Mouse (Mus musculus): ENCODE measurements around the gene Hamp.

Hamp gene

DNA sequence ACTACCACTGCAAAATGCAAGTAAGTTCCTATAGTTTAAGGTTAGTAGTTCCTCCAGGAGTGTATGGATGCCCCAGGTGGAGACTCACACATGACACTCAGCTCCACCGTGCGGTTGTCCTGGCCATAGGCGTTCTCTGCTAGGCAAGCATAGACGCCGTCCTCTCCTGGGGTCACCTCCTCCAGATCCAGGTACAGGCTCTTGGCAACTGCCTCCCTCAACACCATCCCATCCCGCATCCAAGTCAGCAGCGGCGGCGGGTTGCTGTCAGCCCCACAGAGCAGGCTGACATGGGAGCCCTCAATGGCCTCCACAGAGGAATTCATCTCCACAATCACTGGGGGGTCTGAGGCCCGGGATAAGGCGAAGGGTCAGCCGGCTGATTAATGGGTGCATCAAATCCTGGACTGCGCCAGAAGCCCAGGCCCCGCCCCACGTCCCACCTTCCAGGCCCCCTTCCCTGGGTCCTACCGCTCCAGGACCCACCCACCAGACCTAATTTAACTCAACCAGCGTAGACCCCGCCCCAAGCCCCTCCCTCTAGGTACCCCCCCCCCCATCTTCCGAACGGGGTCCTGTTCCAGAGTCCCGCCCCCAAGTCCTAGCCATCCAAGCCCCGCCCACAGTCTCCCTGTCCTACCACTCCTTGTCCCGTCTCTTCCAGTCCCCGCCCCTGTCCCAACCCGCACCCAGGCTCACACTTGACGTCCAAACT, 35.4 kb downstream of the Hamp start:
- peak; percentile 81 for DNase-seq (ENCODE audit: extremely low spot score)

DNA sequence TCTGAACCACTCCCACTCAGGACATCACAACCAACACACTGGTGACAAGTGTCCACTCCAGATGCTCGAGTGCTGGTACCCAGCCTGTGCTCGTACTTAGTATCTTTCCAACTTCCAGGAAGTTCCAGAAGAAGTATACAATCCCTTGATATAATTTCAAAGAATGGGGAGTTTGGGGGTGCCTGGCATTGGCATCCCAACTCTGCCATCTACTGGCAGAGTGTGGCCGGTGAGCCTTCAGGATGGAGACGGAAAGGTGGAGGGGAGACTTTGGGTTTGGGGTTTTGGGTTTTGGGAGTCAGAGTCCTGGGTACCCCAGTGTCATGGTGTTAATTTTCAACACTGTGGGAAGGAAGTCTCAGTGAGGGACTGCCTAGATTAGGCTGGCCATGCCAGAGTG, 39.8 kb downstream of the Hamp start:
- DNase-seq (ENCODE audit: extremely low spot score), result no peak

- DNase-seq (ENCODE audit: extremely low spot score), result no peak
Observed at GRCm38 (mm10) chr7:30895217-30895616, 48.6 kb downstream of the Hamp start.

DNA sequence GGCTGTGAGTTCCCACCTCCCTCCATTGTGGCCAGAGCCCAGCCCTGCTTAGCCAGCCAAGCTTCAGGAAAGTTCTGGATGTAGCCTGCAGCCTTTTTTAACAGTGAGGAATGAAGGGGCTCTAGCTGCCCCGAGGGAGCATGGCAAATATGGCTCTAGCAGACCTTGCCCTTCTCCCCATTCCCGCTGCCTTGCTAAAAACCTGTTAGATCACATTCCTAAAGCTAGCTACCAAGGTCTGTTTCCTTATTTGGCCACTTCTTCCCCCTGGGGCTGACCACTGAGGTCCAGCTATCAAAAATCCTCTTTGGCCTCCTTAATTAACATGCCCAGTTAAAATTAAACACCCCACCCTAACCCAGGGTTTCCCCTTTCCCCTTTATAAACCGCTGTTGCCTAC, 51.3 kb downstream of the Hamp start:
- DNase-seq (ENCODE audit: extremely low spot score), result no peak
